Mouse (Mus musculus): Measurements from ENCODE around the gene Csad. TPM values are rescaled to one million over a fixed set of nuclear protein-coding genes. Genes with fewer than 3 reads are reported as not detected.

Csad gene
- total and polyA plus RNA-seq, 3 experiments = 13.1 to 42.1 (median 15.6) TPM

- Histone ChIP-seq H3K27me3 (ENCODE audit: control insufficient read depth, insufficient read depth, low read length) (no peaks in the 10 kb centered on the region), H3K27ac (no peak overlapping the region), H3K36me3 (ENCODE audit: control insufficient read depth, insufficient read depth, low read length) (no peaks in the 10 kb centered on the region), H3K9ac (ENCODE audit: low read depth, low read length) (no peak overlapping the region), H3K79me2 (replicated peaks; ENCODE audit: control insufficient read depth, insufficient read depth, low read length) (no peaks in the 10 kb centered on the region), H3K4me3 (no peak overlapping the region), H3K4me1 (ENCODE audit: control insufficient read depth, insufficient read depth, low read length) (peaks cover 2% of the 10 kb centered on the region)
- 91% methylated on average over 14 of the region's 14 CpGs for WGBS
- no peak for TF ChIP-seq EP300 (IDR thresholded peaks at IDR 0.05; ENCODE audit: insufficient read depth, low read depth, low read length)
- TF ChIP-seq CTCF (IDR thresholded peaks at IDR 0.05) = no peak
- no peak for TF ChIP-seq POLR2A (IDR thresholded peaks at IDR 0.05; ENCODE audit: insufficient read depth, low read depth, low read length)
- DNase-seq = no peak
- intact Hi-C loops (cut with DNase I) = loop anchor here (2.0 to 5.0 kb wide), 2 partner anchors 25 to 137 kb away; partner anchors contain the start of gene Csad
These were observed 24.6 kb downstream of the Csad start for GRCm38 (mm10) chr15:102179924-102180323.

- Histone ChIP-seq H3K4me3 (no peak overlapping the region), H3K36me3 (ENCODE audit: control insufficient read depth, insufficient read depth, low read length) (no peaks in the 10 kb centered on the region), H3K9ac (ENCODE audit: low read depth, low read length) (no peak overlapping the region), H3K27ac (no peak overlapping the region), H3K79me2 (replicated peaks; ENCODE audit: control insufficient read depth, insufficient read depth, low read length) (no peaks in the 10 kb centered on the region), H3K4me1 (ENCODE audit: control insufficient read depth, insufficient read depth, low read length) (peaks cover 2% of the 10 kb centered on the region), H3K27me3 (ENCODE audit: control insufficient read depth, insufficient read depth, low read length) (no peaks in the 10 kb centered on the region)
- intact Hi-C loops (cut with DNase I) = loop anchor here (2.0 to 5.0 kb wide), 2 partner anchors 26 to 138 kb away; partner anchors contain the start of gene Csad
- no peak for DNase-seq
- WGBS = 84% methylated on average over 9 of the region's 9 CpGs
- TF ChIP-seq EP300 (IDR thresholded peaks at IDR 0.05; ENCODE audit: insufficient read depth, low read depth, low read length) (no peak), POLR2A (IDR thresholded peaks at IDR 0.05; ENCODE audit: insufficient read depth, low read depth, low read length) (no peak), CTCF (IDR thresholded peaks at IDR 0.05) (no peak)
These were observed 25.4 kb downstream of the Csad start for GRCm38 (mm10) chr15:102179106-102179505.

GRCm38 (mm10) chr15:102178279-102178678, 26.2 kb downstream of the Csad start:
- intact Hi-C loops (cut with DNase I) = loop anchor here (1.0 to 5.0 kb wide), 3 partner anchors 27 to 139 kb away; partner anchors contain the start of gene Csad
- DNase-seq = peak; percentile 76 to 87
- Histone ChIP-seq H3K27me3 (ENCODE audit: control insufficient read depth, insufficient read depth, low read length) (no peaks in the 10 kb centered on the region), H3K36me3 (ENCODE audit: control insufficient read depth, insufficient read depth, low read length) (no peaks in the 10 kb centered on the region), H3K79me2 (replicated peaks; ENCODE audit: control insufficient read depth, insufficient read depth, low read length) (no peaks in the 10 kb centered on the region), H3K4me3 (no peak overlapping the region), H3K27ac (no peak overlapping the region), H3K9ac (ENCODE audit: low read depth, low read length) (no peak overlapping the region), H3K4me1 (ENCODE audit: control insufficient read depth, insufficient read depth, low read length) (peaks cover 2% of the 10 kb centered on the region)
- 15% methylated on average over 6 of the region's 6 CpGs for WGBS
- TF ChIP-seq EP300 (IDR thresholded peaks at IDR 0.05; ENCODE audit: insufficient read depth, low read depth, low read length) (peak; percentile 77; the same call in 1 of the 2 replicates), CTCF (IDR thresholded peaks at IDR 0.05) (no peak; the same call in none of the 2 replicates), POLR2A (IDR thresholded peaks at IDR 0.05; ENCODE audit: insufficient read depth, low read depth, low read length) (no peak)

- H3K4me3 ChIP-seq = no peak overlapping the region
These were observed 27.1 kb downstream of the Csad start for GRCm38 (mm10) chr15:102177417-102177816.

GRCm38 (mm10) chr15:102176571-102177316, 27.8 kb downstream of the Csad start:
- H3K79me2 ChIP-seq (replicated peaks; ENCODE audit: control insufficient read depth, insufficient read depth, low read length) = no peaks in the 10 kb centered on the region
- no peak for DNase-seq
- WGBS = 51% methylated on average over 7 of the region's 7 CpGs
- no peaks in the 10 kb centered on the region for H3K36me3 ChIP-seq (ENCODE audit: control insufficient read depth, insufficient read depth, low read length)
- TF ChIP-seq CTCF (IDR thresholded peaks at IDR 0.05) (no peak), EP300 (IDR thresholded peaks at IDR 0.05; ENCODE audit: insufficient read depth, low read depth, low read length) (no peak), POLR2A (IDR thresholded peaks at IDR 0.05; ENCODE audit: insufficient read depth, low read depth, low read length) (no peak)
- no peak overlapping the region; the same call in 1 of the 2 replicates for H3K27ac ChIP-seq
- no peaks in the 10 kb centered on the region for H3K27me3 ChIP-seq (ENCODE audit: control insufficient read depth, insufficient read depth, low read length)
- H3K9ac ChIP-seq (ENCODE audit: low read depth, low read length) = no peak overlapping the region
- no peak overlapping the region for H3K4me3 ChIP-seq
- H3K4me1 ChIP-seq (ENCODE audit: control insufficient read depth, insufficient read depth, low read length) = peaks cover 2% of the 10 kb centered on the region
- intact Hi-C loops (cut with DNase I) = loop anchor here (5.0 kb wide), 1 partner anchor 141 kb away; no protein-coding TSS in a partner anchor

More at GRCm38 (mm10) chr15:102177417-102177816, 27.1 kb downstream of the Csad start:
- Histone ChIP-seq H3K36me3 (ENCODE audit: control insufficient read depth, insufficient read depth, low read length) (no peaks in the 10 kb centered on the region), H3K79me2 (replicated peaks; ENCODE audit: control insufficient read depth, insufficient read depth, low read length) (no peaks in the 10 kb centered on the region), H3K27ac (no peak overlapping the region; the same call in 1 of the 2 replicates), H3K9ac (ENCODE audit: low read depth, low read length) (no peak overlapping the region), H3K27me3 (ENCODE audit: control insufficient read depth, insufficient read depth, low read length) (no peaks in the 10 kb centered on the region), H3K4me1 (ENCODE audit: control insufficient read depth, insufficient read depth, low read length) (peaks cover 2% of the 10 kb centered on the region)
- TF ChIP-seq CTCF (IDR thresholded peaks at IDR 0.05) (no peak), EP300 (IDR thresholded peaks at IDR 0.05; ENCODE audit: insufficient read depth, low read depth, low read length) (no peak)
- 65% methylated on average over 8 of the region's 8 CpGs for WGBS
- no peak for DNase-seq
- intact Hi-C loops (cut with DNase I) = loop anchor here (5.0 kb wide), 1 partner anchor 140 kb away; no protein-coding TSS in a partner anchor
